Mouse (Mus musculus) olfactory bulb, adult 2 months (tissue): ENCODE data around the gene Efemp2. TPM values are rescaled to one million over a fixed set of nuclear protein-coding genes. Genes with fewer than 3 reads are reported as not detected.

ENCODE experiments used
- H3K27ac ChIP-seq: fragments of 200-500 bp; 2 replicates; pipeline ENCODE4 v1.5.1; 2012; ENCODE audit warnings: low read depth, low read length; ENCODE audit not compliant: insufficient read depth
- H3K4me1 ChIP-seq: fragments of 200-500 bp; 2 replicates; pipeline ENCODE4 v1.6.1; 2012; ENCODE audit warnings: low read length; ENCODE audit not compliant: control insufficient read depth, insufficient read depth
- H3K4me3 ChIP-seq: fragments of 200-500 bp; 2 replicates; pipeline ENCODE4 v1.5.1; 2012; ENCODE audit warnings: mild to moderate bottlenecking, low read depth, low read length, moderate library complexity; ENCODE audit not compliant: insufficient read depth
- CTCF ChIP-seq: fragments of 200-500 bp; IDR thresholded peaks from 2 replicates; pipeline ENCODE4 v1.5.1; 2012; ENCODE audit warnings: low read depth, mild to moderate bottlenecking, low read length, moderate library complexity; ENCODE audit not compliant: insufficient read depth
- POLR2A ChIP-seq: fragments of 200-500 bp; IDR thresholded peaks from 2 replicates; pipeline ENCODE4 v1.6.1; 2012; ENCODE audit warnings: mild to moderate bottlenecking, low read depth, low read length, moderate library complexity; ENCODE audit not compliant: insufficient read depth
- WGBS: fragments of 180-500 bp; shearing (Covaris S2); methylation state at CpG from one replicate; pipeline ENCODE4 v1.1.7; 2018; 5-methylcytosine and 5-hydroxymethylcytosine counted together
- polyA plus RNA-seq: library from polyadenylated mRNA; stranded (reverse); fragments of >200 nt; gene quantifications from 2 replicates; pipeline ENCODE4 v1.2.4, GENCODE M21; 2012; ENCODE audit warnings: low replicate concordance; ENCODE audit not compliant: missing spikeins, insufficient read depth, insufficient read length

Efemp2 gene
- polyA plus RNA-seq, result not detected in 2 replicates

DNA sequence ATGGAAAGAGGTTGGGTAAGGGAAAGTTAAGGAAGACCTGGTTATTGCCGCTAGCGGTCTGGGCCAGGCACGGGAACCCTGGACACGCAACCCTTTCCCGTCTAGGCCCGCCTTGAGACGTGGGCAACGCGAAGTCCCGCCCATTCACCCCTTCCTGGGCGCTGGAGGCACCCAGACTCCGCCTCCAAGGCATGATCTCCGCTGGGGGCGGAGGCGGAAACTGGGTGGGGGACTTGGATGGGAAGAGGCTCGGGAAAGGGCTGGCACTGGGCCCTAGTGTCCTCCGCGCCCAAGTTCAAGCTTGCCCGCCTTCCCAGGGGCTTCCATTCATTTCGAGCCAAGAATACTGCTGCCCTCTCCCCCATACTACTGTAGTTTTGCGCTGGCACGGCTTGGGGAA, at the start of gene Efemp2:
TSS of gene Efemp2 (plus strand) at position 235 of the 400 bp plus-strand sequence.
- H3K4me1 ChIP-seq, result peaks cover 39% of the 10 kb centered on the region
- 1% methylated on average over 22 of the region's 22 CpGs for WGBS
- peak within 1 kb of the TSS; percentile 52; the same call in 1 of the 2 replicates for H3K27ac ChIP-seq
- peak within 1 kb of the TSS; percentile 53 for H3K4me3 ChIP-seq
- TF ChIP-seq CTCF, result no peak
- TF ChIP-seq POLR2A, result no peak

DNA sequence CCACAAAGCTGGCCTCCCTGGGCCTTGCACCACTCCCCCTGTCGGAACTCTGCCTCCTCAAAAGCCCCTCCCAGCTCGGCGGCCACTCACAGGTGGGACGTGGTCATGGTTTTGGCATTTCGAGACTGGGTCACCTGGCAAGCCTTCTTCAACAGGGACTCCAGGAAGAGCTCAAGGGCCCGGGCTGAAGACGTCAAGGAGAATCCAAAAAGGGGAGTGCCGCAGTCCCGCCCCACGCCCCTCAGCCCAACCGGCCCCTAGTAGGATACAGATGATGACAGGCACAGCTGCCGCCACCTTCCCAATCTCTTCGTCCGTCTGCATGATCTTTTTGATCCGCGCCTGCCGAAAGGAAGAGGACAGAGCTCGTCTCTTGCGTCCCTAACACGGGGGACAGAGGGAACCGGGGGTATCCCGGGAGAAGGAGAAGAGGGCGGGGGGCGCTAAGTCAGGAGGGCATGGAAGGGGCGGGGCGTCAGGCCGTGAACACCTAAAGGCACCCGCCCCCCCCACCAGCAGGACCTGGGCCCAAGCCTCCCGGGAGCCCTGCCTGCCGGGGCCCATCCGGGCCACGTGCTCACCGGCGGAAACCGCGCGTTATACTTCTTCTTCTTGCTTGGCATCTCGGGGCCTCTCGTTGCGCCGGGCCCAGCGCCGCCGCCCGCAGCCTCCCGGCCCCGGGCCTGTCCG, 49.5 kb upstream of the Efemp2 start:
- H3K4me1 ChIP-seq, result peaks cover 36% of the 10 kb centered on the region
- TF ChIP-seq POLR2A (0 out of 2 replicates have a peak, but pooled peaks have one; percentile 9), CTCF (no peak)
- H3K27ac ChIP-seq, result 0 out of 2 replicates have a peak overlapping the region, but pooled peaks have one; percentile 27
- H3K4me3 ChIP-seq, result peak overlapping the region; percentile 90
- WGBS, result 2% methylated on average over 43 of the region's 48 CpGs

DNA sequence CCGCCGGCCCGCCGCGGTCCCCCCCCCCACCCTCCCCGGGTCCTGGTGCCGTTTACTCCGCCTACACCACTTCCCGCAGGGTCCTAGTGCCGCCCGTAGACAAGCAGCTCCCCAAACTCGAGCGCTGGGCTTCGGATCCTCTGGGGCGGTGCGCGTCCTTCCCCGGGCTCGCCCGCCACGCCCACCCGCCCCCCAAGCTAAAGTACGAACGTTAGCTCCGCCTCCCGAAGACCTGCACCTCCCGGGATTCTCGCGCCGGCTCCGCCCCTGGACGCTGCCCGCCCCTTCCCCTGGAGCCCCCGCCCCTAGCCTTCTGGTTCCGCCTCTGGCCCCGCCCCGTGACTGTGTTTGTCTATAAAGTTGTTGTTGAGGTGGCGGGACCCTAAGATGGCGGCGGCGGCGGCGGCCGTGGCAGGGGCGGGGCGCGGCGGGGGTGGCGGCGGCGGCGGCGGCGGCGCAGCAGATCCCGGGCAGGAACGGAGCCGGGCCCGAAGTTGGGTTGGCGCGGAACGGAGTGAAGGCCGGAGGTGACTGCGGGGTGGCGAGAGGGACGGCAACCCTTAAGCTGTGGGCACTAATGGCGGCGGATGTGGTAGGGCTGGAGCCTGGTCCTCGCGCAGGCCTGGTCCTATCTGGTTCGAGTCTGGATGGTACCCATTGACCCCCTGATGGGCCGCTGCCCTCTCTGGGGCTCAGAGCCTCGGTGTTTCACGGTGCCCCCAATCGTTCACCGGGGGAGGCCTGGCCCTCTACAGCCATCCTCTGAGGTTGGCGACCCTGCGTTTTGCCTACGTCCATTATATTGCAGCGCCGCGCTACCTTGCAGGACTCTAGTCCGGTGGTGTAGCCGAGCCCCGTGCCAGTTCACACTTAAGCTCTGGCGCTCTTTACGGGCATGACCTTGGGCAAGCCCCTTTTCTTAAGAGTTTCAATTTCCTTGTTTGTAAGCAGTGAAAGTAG, 48.7 kb upstream of the Efemp2 start, which contains the start of the genes Drap1 and AI837181:
TSS of gene Drap1 (minus strand) at position 198 of the 960 bp plus-strand sequence.
TSS of gene AI837181 (plus strand) at position 363 of the 960 bp plus-strand sequence.
- TF ChIP-seq CTCF (no peak), POLR2A (peak; percentile 34; the same call in 1 of the 2 replicates)
- 1% methylated on average over 80 of the region's 87 CpGs for WGBS
- peak within 1 kb of the TSS; percentile 93 for H3K27ac ChIP-seq
- peaks cover 42% of the 10 kb centered on the region for H3K4me1 ChIP-seq
- H3K4me3 ChIP-seq, result peak within 1 kb of the TSS; percentile 99

DNA sequence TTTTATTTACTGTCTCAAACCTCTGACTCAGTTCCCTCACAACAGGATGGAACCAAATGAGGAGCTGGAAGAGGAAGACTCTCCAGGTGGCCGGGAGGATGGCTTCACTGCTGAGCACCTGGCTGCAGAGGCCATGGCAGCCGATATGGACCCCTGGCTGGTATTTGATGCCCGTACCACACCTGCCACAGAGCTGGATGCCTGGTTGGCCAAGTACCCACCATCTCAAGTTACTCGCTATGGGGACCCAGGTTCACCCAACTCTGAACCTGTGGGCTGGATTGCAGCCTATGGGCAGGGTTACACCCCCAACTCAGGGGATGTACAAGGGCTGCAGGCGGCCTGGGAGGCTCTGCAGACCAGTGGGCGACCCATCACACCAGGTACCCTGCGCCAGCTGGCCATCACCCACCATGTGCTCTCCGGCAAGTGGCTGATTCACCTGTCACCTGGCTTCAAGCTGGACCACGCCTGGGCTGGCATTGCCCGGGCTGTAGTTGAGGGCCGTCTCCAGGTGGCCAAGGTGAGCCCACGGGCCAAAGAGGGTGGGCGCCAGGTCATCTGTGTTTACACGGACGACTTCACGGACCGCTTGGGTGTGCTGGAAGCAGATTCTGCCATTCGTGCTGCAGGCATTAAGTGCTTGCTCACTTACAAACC, 47.7 kb upstream of the Efemp2 start:
- WGBS, result 84% methylated on average over 18 of the region's 18 CpGs
- TF ChIP-seq CTCF, result no peak
- no peak for TF ChIP-seq POLR2A
- peak overlapping the region; percentile 99 for H3K4me3 ChIP-seq
- H3K27ac ChIP-seq, result no peak overlapping the region; the same call in 1 of the 2 replicates
- H3K4me1 ChIP-seq, result peaks cover 42% of the 10 kb centered on the region

DNA sequence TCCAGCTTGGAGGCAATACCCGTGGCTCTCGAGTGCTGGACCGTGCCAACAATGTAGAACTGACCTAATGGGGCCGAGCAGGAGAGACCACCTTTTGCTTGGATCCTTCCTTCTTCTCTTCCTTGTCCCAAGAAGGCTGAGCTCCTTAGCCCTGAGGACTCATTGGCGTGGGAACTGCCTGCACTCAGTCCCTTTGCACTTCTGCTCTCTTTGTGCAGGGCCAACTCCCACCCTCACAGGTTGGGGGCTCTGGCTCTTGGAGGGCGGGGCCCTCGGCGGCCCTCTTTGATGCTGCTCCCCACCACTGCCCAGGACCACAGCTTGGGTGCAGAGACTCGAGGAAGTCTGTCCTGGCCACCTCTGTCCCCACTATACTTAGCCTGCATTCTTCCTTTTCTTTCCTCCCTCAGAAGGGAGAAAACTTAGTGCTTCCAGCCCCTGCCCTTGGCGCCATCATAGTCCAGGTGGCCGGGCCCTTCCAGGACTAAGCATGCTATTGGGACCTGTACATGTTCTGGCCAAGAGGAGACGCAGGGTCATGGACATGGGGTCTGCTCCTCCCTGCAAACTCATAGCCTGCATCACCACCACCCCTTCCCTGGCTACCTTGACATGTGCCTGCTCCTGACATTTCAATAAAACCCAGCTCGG, 47.0 kb upstream of the Efemp2 start:
- Histone ChIP-seq H3K4me1 (peaks cover 42% of the 10 kb centered on the region), H3K4me3 (no peak overlapping the region), H3K27ac (no peak overlapping the region)
- WGBS, result 91% methylated on average over 13 of the region's 13 CpGs
- no peak for TF ChIP-seq CTCF
- TF ChIP-seq POLR2A, result no peak

DNA sequence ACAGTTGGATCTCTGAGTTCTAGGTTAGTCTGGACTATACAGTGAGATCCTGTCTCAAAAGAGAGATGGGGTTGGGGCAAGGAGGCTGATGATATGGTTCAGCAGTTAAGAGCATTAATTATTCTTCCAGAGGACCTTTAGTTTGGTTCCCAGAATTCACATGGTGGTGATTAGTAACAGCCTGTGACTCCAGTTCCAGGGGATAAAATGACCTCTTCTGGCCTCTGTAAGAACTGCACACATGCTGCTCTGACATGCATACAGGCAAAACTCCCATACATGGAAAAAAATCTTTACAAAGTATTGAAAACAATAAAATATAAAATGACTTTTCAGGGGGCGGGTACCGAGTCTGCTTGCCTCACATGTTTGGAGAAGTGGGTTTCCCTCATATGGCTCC, 45.7 kb upstream of the Efemp2 start:
- WGBS, result 88% methylated on average over 2 of the region's 2 CpGs
- Histone ChIP-seq H3K27ac (no peak overlapping the region), H3K4me3 (no peak overlapping the region), H3K4me1 (peaks cover 35% of the 10 kb centered on the region)
- no peak for TF ChIP-seq POLR2A
- no peak for TF ChIP-seq CTCF

DNA sequence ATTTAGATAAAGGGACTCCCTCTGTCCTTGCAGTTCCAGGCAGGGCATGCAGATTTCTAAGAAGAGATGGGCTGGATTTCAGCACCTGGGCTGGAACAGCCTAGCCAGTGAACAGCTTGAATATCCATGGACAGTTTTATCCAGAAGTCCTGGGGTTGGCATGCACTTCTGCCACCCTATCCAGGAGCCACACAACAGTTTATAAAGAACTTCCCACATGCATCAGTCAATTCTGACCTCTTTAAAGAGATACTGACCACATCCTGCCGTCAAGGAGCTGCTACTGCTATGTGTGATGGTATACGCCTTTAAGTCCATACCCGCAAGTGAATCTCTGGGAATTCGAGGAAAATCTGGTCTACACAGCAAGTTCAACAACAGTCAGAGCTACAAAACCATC, 44.5 kb upstream of the Efemp2 start:
- 86% methylated on average over 4 of the region's 4 CpGs for WGBS
- H3K4me1 ChIP-seq, result peaks cover 32% of the 10 kb centered on the region
- H3K27ac ChIP-seq, result no peak overlapping the region
- TF ChIP-seq POLR2A (no peak), CTCF (no peak)
- H3K4me3 ChIP-seq, result no peak overlapping the region

DNA sequence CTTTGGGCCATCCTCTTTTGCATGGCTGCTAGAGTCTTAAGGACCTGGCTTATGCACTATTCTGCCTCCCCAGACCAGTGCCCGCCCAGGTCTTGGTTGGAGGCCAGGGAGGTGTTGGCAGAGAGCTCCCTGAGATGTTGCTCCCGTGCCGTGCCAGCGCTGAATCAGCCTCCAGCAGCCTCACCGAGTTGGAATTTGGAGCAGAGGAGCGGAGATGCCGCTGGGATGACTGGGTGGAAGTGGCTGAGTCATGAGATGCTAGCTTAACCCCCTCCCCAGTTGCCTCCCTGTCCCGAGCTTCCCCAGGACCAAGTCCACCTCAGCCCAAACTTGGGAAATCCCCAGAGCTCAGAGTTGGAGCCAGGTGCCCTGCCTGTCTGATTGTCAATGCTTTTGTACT, 43.9 kb upstream of the Efemp2 start:
- Histone ChIP-seq H3K4me1 (peaks cover 32% of the 10 kb centered on the region), H3K27ac (no peak overlapping the region), H3K4me3 (no peak overlapping the region)
- TF ChIP-seq POLR2A (no peak), CTCF (no peak)
- 29% methylated on average over 8 of the region's 8 CpGs for WGBS
